8 mouse cellular contexts compared by ENCODE assay signal in genomic region chr19:21653172-21653981, GRCm38 (mm10). TPM values are rescaled to one million over a fixed set of nuclear protein-coding genes. Genes with fewer than 3 reads are reported as not detected.
DNase-seq lines count a peak whose midpoint lies in the region; TF ChIP-seq lines count a peak whose summit lies in the region.

Abhd17b (plus strand) TSS chr19:21653185.

- H3K4me1 ChIP-seq in cerebellum, adult 2 months (ENCODE audit: control insufficient read depth, insufficient read depth, low read length): peaks cover 4% of the 10 kb centered on the region
- H3K4me1 ChIP-seq in hindbrain, embryonic 10.5 days (replicated peaks): peaks cover 21% of the 10 kb centered on the region

- peak within 1 kb of the TSS; percentile 79 for H3K4me3 ChIP-seq in cerebellum, adult 2 months (replicated peaks; ENCODE audit: insufficient read depth, low read depth, low read length)
- peak within 1 kb of the TSS; percentile 93 for H3K4me3 ChIP-seq in hindbrain, embryonic 10.5 days

- H3K27ac ChIP-seq in cerebellum, adult 2 months (ENCODE audit: insufficient read depth, low read length): peak within 1 kb of the TSS; percentile 96
- peak within 1 kb of the TSS; percentile 99 for H3K27ac ChIP-seq in hindbrain, embryonic 10.5 days

- peak; percentile 59 for DNase-seq in Muller cell, postnatal 12 days (ENCODE audit: inconsistent ontology term)
- DNase-seq in cerebellum, adult 2 months: peak; percentile 65 to 76
- DNase-seq in frontal cortex, adult 2 months (ENCODE audit: extremely low spot score in 1 of 2, low spot score in 1 of 2): peak in 1 of 2 experiments; percentile 30
- peak; percentile 74 for DNase-seq in hindbrain, embryonic 10.5 days (ENCODE audit: low spot score)
- DNase-seq in layer of hippocampus, postnatal 10 days (ENCODE audit: low spot score in 2 of 2): peak; percentile 61 to 73
- DNase-seq in lung, postnatal 10 days: peak; percentile 70
- DNase-seq in ovary, postnatal 10 days (ENCODE audit: low spot score): peak; percentile 42
- peak; percentile 50 for DNase-seq in urinary bladder, postnatal 14 days (ENCODE audit: low spot score)

- H3K36me3 ChIP-seq in hindbrain, embryonic 10.5 days: 0 out of 2 replicates have a peak, but pooled peaks cover 6% of the 10 kb centered on the region

- H3K9me3 ChIP-seq in hindbrain, embryonic 10.5 days: no peaks in the 10 kb centered on the region

- H3K27me3 ChIP-seq in cerebellum, adult 2 months (ENCODE audit: control insufficient read depth, insufficient read depth, low read length): no peaks in the 10 kb centered on the region
- H3K27me3 ChIP-seq in hindbrain, embryonic 10.5 days (ENCODE audit: insufficient read depth, poor library complexity, severe bottlenecking): no peaks in the 10 kb centered on the region

- WGBS in cerebellum, adult 2 months: under 1% methylated on average over 104 of the region's 105 CpGs
- under 1% methylated on average over 105 of the region's 105 CpGs for WGBS in hindbrain, embryonic 10.5 days

- peak; percentile 4; the same call in 1 of the 2 replicates for TF ChIP-seq POLR2A in cerebellum, adult 2 months (IDR thresholded peaks at IDR 0.05; ENCODE audit: borderline replicate concordance, insufficient read depth, low read length)

- no peak for TF ChIP-seq CTCF in cerebellum, adult 2 months (IDR thresholded peaks at IDR 0.05; ENCODE audit: borderline replicate concordance, insufficient read depth, low read depth, low read length)

RNA-seq across cellular contexts. Expression of gene Abhd17b, which starts in this region (rescaled TPM):
- polyA plus RNA-seq in cerebellum, adult 2 months (2012; rRNA removed): 45.4 and 46.6 TPM in 2 replicates
- 25.4 and 28.3 TPM in 2 replicates for polyA plus RNA-seq in frontal cortex, adult 2 months (2012; rRNA removed)
- polyA plus RNA-seq in hindbrain, embryonic 10.5 days (2016; fragmentation: Nextera tagmentation; extraction: Ambion mirVana): 33.6 and 34.5 TPM in 2 replicates
- 10 to 100 TPM; 60.7 to 62.3 TPM for total RNA-seq in layer of hippocampus, postnatal 10 days (2021)
